Mouse (Mus musculus) kidney, embryonic 16.5 days (tissue): Measurements from ENCODE around the gene Gorasp1. TPM values are rescaled to one million over a fixed set of nuclear protein-coding genes. Genes with fewer than 3 reads are reported as not detected.

Experiments
- ATAC-seq: fragments of 200-750 bp; cut with Nextera tagmentation; 2 replicates; pipeline ENCODE4 v1.8.0; 2017; ENCODE audit warnings: moderate TSS enrichment; ENCODE audit not compliant: low FRiP score, low TSS enrichment
- H3K27ac ChIP-seq: fragments of 300-500 bp; sonication (generic); 2 replicates; pipeline ENCODE4 v1.5.1; 2014; ENCODE audit warnings: low read length
- H3K27me3 ChIP-seq: fragments of 300-500 bp; sonication (generic); 2 replicates; pipeline ENCODE4 v1.6.1; 2014; ENCODE audit warnings: low read length, control low read depth, mixed read lengths; ENCODE audit not compliant: insufficient read depth
- H3K36me3 ChIP-seq: fragments of 300-500 bp; sonication (generic); 2 replicates; pipeline ENCODE4 v1.6.1; 2014; ENCODE audit warnings: low read length, control low read depth, mixed read lengths; ENCODE audit not compliant: insufficient read depth
- H3K4me1 ChIP-seq: fragments of 300-500 bp; sonication (generic); 2 replicates; pipeline ENCODE4 v1.6.1; 2014; ENCODE audit warnings: low read length, control low read depth, mixed read lengths; ENCODE audit not compliant: insufficient read depth
- H3K4me2 ChIP-seq: fragments of 300-500 bp; sonication (generic); replicated peaks from 2 replicates; pipeline ENCODE4 v1.6.1; 2014; ENCODE audit warnings: low read depth, low read length
- H3K4me3 ChIP-seq: fragments of 300-500 bp; sonication (generic); 2 replicates; pipeline ENCODE4 v1.5.1; 2014; ENCODE audit warnings: mild to moderate bottlenecking, low read length
- H3K9ac ChIP-seq: fragments of 300-500 bp; sonication (generic); replicated peaks from 2 replicates; pipeline ENCODE4 v1.6.1; 2014; ENCODE audit warnings: low read length
- H3K9me3 ChIP-seq: fragments of 300-500 bp; sonication (generic); 2 replicates; pipeline ENCODE4 v1.6.1; 2016; ENCODE audit warnings: low read length, control low read depth
- WGBS: fragments of 180-500 bp; shearing (Covaris S2); extraction: QIAGEN DNeasy Blood & Tissue Kit; methylation state at CpG from one replicate; pipeline ENCODE4 v1.1.7; 2014; 5-methylcytosine and 5-hydroxymethylcytosine counted together
- polyA plus RNA-seq: library from polyadenylated mRNA; unstranded; fragments of >200 nt; fragmentation: Nextera tagmentation; extraction: Ambion mirVana; gene quantifications from 2 replicates; pipeline ENCODE4 v1.2.1, GENCODE M21; 2015

Gene Gorasp1
- polyA plus RNA-seq, 1 experiment from 2014 or later = 29.5 TPM

GRCm38 (mm10) chr9:119908708-119909107 is 28.7 kb downstream of the Gorasp1 start:
- 60% methylated on average over 3 of the region's 3 CpGs for WGBS
- Histone ChIP-seq H3K27me3 (no peaks in the 10 kb centered on the region), H3K9me3 (no peaks in the 10 kb centered on the region), H3K4me2 (no peak overlapping the region), H3K36me3 (peaks cover 87% of the 10 kb centered on the region), H3K27ac (no peak overlapping the region), H3K9ac (no peak overlapping the region), H3K4me3 (no peak overlapping the region), H3K4me1 (no peaks in the 10 kb centered on the region)
- ATAC-seq = peak; percentile 80

GRCm38 (mm10) chr9:119902410-119903151 is 34.8 kb downstream of the Gorasp1 start:
- ATAC-seq = no peak
- no peaks in the 10 kb centered on the region for H3K9me3 ChIP-seq

DNA sequence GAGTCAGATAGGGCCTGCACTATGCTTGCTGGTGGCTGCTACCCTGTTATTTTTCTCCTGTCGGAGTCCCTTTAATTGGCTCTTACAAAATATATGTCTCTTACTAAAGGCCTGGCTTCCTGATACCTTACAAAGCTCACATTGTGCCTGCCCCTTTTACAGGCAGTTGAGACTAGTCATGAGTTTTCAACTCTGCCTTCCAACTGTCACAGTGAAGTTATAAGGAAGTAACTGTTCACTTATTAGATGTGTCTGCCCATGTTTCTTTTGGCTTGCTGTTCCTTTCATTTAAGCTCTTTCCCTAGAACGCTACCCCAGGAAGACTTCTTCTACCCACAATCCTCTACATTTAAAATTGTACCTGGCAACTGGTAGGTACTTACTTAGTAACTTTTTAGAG is 37.9 kb downstream of the Gorasp1 start:
- H3K27me3 ChIP-seq = no peaks in the 10 kb centered on the region
- no peak overlapping the region for H3K27ac ChIP-seq
- H3K36me3 ChIP-seq = peaks cover 16% of the 10 kb centered on the region
- H3K9me3 ChIP-seq = no peaks in the 10 kb centered on the region
- ATAC-seq = no peak
- no peak overlapping the region for H3K4me2 ChIP-seq
- peaks cover 9% of the 10 kb centered on the region for H3K4me1 ChIP-seq
- no peak overlapping the region for H3K4me3 ChIP-seq
- no peak overlapping the region for H3K9ac ChIP-seq
- 84% methylated on average over 2 of the region's 2 CpGs for WGBS

More at GRCm38 (mm10) chr9:119902410-119903151, 34.8 kb downstream of the Gorasp1 start:
- Histone ChIP-seq H3K27ac (no peak overlapping the region), H3K36me3 (peaks cover 44% of the 10 kb centered on the region), H3K4me2 (no peak overlapping the region), H3K27me3 (no peaks in the 10 kb centered on the region), H3K4me3 (no peak overlapping the region), H3K9ac (no peak overlapping the region), H3K4me1 (no peaks in the 10 kb centered on the region)
- WGBS = 85% methylated on average over 12 of the region's 12 CpGs

DNA sequence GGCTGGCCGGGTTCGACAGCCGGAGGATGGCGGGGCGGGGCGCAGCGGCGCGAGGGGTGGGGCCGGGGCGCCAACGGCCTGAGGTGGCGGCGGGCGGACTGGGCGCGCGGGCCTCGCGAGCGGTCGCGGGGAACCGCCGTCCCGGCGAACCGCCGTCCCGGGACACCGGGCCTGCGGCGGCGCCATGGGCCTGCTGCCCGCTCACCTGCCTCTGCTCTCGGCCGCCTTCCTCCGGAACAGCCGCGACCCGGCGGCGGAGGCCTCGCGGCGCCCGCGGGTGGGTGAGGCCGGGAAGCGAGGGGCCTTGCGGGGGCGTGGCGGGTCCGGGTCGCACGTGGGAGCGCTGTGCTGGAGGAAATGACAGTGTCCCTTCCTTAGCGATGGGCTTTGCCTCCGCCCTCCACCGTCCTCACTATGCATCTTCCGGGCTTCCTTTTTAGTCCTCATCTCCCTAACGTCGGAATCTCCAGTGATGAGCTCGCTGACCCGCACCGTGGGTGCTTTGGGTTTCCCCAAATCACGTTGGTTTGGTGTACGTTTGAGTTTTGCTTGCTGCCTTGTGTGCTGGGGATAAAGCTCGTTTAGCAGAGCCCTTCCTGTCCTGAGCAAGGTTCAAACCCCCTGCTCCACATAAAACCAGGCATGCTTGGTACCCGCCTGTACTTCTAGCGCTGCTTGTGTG is 42.2 kb downstream of the Gorasp1 start:
- Histone ChIP-seq H3K36me3 (no peaks in the 10 kb centered on the region), H3K9ac (peak overlapping the region; percentile 92), H3K4me2 (peak overlapping the region; percentile 92), H3K9me3 (no peaks in the 10 kb centered on the region), H3K27me3 (no peaks in the 10 kb centered on the region), H3K4me3 (peak overlapping the region; percentile 88), H3K4me1 (peaks cover 16% of the 10 kb centered on the region), H3K27ac (peak overlapping the region; percentile 78)
- WGBS = under 1% methylated on average over 53 of the region's 71 CpGs
- ATAC-seq = peak; percentile 80

- Histone ChIP-seq H3K4me2 (peak within 1 kb of the TSS; percentile 92), H3K27me3 (no peaks in the 10 kb centered on the region), H3K27ac (peak within 1 kb of the TSS; percentile 81), H3K4me3 (peak within 1 kb of the TSS; percentile 88), H3K36me3 (no peaks in the 10 kb centered on the region), H3K4me1 (peaks cover 16% of the 10 kb centered on the region), H3K9ac (peak within 1 kb of the TSS; percentile 92), H3K9me3 (no peaks in the 10 kb centered on the region)
- 4% methylated on average over 34 of the region's 34 CpGs for WGBS
- ATAC-seq = peak; percentile 100
These were observed 42.9 kb downstream of the Gorasp1 start, which contains the start of gene Wdr48 for GRCm38 (mm10) chr9:119894339-119895009. Wdr48 (plus strand) TSS chr9:119894878.

DNA sequence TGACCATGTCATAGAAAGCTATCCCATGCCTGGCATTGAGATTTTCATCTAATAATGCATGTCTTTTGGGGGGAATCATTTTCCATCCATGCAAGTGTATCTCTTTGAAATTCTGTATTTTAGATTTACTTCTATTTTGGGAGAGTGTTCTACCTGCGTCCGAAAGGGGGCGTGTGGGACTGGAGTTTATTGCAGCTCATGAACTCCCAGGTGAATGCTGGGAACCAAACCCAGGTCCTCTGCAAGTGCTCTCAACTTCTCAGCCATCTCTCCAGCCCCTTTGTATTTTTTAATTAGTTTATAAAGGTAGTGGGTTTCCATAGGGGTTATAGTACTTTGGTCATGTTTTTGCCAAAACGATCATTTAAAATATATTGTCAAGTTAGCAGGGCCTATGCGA is 43.5 kb downstream of the Gorasp1 start:
- 82% methylated on average over 5 of the region's 5 CpGs for WGBS
- Histone ChIP-seq H3K27ac (no peak overlapping the region; the same call in 1 of the 2 replicates), H3K4me1 (peaks cover 16% of the 10 kb centered on the region), H3K9me3 (no peaks in the 10 kb centered on the region), H3K4me3 (peak overlapping the region; percentile 88; the same call in 1 of the 2 replicates), H3K9ac (peak overlapping the region; percentile 65; the same call in 1 of the 2 replicates), H3K27me3 (no peaks in the 10 kb centered on the region), H3K36me3 (no peaks in the 10 kb centered on the region), H3K4me2 (peak overlapping the region; percentile 62)
- no peak for ATAC-seq

GRCm38 (mm10) chr9:119890692-119891091 is 46.7 kb downstream of the Gorasp1 start:
- no peak overlapping the region for H3K27ac ChIP-seq
- H3K27me3 ChIP-seq = no peaks in the 10 kb centered on the region
- peaks cover 11% of the 10 kb centered on the region for H3K4me1 ChIP-seq
- no peaks in the 10 kb centered on the region for H3K36me3 ChIP-seq
- WGBS = 53% methylated on average over 2 of the region's 2 CpGs
- H3K4me3 ChIP-seq = no peak overlapping the region
- H3K4me2 ChIP-seq = no peak overlapping the region
- ATAC-seq = no peak
- no peak overlapping the region for H3K9ac ChIP-seq
- H3K9me3 ChIP-seq = no peaks in the 10 kb centered on the region

GRCm38 (mm10) chr9:119889446-119889845 is 47.9 kb downstream of the Gorasp1 start:
- 79% methylated on average over 9 of the region's 9 CpGs for WGBS
- no peak overlapping the region for H3K9ac ChIP-seq
- H3K4me2 ChIP-seq = no peak overlapping the region
- no peaks in the 10 kb centered on the region for H3K36me3 ChIP-seq
- H3K27me3 ChIP-seq = no peaks in the 10 kb centered on the region
- no peak overlapping the region for H3K4me3 ChIP-seq
- H3K9me3 ChIP-seq = no peaks in the 10 kb centered on the region
- 0 out of 2 replicates have a peak, but pooled peaks cover 7% of the 10 kb centered on the region for H3K4me1 ChIP-seq
- no peak for ATAC-seq
- peak overlapping the region; percentile 65 for H3K27ac ChIP-seq

- H3K9ac ChIP-seq = no peak overlapping the region
- H3K4me2 ChIP-seq = no peak overlapping the region
- 56% methylated on average over 2 of the region's 2 CpGs for WGBS
- H3K9me3 ChIP-seq = 0 out of 2 replicates have a peak, but pooled peaks cover 2% of the 10 kb centered on the region
- peak; percentile 57; the same call in 1 of the 2 replicates for ATAC-seq
- H3K27me3 ChIP-seq = no peaks in the 10 kb centered on the region
- no peak overlapping the region for H3K4me3 ChIP-seq
- H3K36me3 ChIP-seq = no peaks in the 10 kb centered on the region
- H3K27ac ChIP-seq = no peak overlapping the region
- 0 out of 2 replicates have a peak, but pooled peaks cover 1% of the 10 kb centered on the region for H3K4me1 ChIP-seq
These were observed 48.5 kb downstream of the Gorasp1 start for GRCm38 (mm10) chr9:119888843-119889246.
